Mouse (Mus musculus) heart, postnatal 36 days (tissue): Measurements from ENCODE around the gene Tmc1. TPM values are rescaled to one million over a fixed set of nuclear protein-coding genes. Genes with fewer than 3 reads are reported as not detected.

Source experiments
- DNase-seq, 2 experiments: peaks; one replicate each; pipeline ENCODE4 v3.0.0; 2021 to 2022
- intact Hi-C: fragments of 180-260 bp; cut with DNase I; formaldehyde crosslinking; loops from one replicate; pipeline ENCODE4 v1.15.1; 2025
- total RNA-seq, 2 experiments: library from RNA; stranded (reverse); gene quantifications; 2 replicates each; pipeline ENCODE4 v1.2.3; 2021

Tmc1 gene
- total RNA-seq, 2 experiments from 2014 or later = not detected

DNA sequence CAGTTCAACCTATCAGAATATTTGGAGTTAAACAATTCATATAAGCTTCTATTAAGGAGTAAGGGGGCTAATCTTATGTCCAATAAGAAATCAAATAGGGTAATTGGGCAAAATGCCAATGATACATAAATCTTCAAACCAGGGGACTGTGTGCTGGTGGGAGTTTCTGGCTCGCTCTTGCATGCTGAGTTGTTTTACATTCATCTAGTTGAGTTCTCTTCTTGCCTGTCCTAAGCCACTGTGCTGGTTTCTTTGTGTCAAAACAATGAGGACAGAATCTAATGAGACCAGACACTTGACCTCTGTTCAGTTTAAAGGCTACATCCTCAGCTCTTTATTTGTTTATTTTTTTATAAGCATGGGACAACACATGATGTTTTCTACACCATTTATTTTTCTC lies 119.1 kb downstream of the Tmc1 start:
- no peak for DNase-seq
- intact Hi-C loops = no loop called here

DNA sequence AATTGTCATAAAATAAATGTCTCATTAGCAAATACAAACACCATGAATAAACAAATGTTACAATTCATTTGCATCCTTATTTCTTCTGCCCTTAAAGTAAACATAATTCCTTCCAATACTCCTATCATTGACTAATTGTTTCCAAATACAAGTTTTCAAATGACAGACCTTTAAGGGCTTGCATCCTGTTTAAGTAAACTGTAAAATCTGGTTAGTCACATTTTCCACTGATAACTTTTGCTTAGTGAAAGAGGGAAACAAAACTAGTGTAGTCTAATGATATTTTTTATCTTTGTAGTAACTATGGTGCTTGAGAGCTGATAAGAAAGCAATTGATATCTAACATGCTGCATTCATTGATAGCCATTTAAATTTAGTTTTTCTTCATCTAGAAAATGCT lies 154.5 kb downstream of the Tmc1 start:
- intact Hi-C loops = loop anchor here (5.0 kb wide), 1 partner anchor 713 kb away; no protein-coding TSS in a partner anchor
- DNase-seq = no peak

DNA sequence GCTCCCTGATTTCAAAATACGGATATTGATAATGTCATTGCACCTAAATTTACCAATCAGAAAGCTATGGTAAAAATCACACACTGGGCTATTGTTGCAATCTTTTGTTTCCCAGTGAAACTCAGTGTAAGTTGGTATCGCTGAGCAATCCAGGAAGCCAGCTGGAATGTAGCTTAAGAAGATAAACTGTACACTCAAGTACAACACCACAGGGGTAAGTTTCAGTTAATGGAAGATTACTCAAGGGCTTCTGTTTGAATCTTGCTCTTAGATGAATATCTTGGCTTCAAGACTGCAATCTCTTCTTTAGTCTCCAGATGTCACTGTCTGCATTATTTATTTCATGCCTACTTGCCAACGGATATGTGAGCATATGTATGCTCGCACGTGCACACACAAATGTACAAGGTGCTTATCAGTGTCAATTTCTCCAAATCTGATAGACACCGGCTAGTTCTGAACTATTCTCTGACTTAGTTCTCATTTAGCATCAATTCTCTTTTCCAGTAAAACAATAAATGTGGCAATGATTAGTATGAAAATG lies 156.4 kb downstream of the Tmc1 start:
- intact Hi-C loops = loop anchor here (2.0 to 5.0 kb wide), 2 partner anchors 715 to 765 kb away; no protein-coding TSS in a partner anchor

DNA sequence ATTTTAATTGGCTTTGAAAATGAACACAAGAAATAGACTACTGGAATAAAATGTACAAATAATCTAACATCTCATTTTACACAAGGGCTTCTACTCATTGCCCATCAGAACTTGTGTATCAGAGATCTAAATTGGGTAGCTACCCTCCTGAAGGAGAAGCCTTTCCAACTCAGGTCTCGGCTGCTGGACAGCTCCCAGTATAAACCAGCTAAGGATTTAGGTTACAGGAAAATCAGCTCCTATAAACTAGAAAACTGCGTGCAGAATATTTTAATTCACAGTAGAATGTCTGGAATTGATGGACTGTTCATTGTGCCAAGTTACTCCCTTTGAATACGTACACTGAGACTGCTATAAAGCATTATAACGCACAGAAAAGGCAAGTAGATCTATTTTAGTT lies 158.0 kb downstream of the Tmc1 start:
- no peak for DNase-seq

More for the DNA sequence above, 156.4 kb downstream of the Tmc1 start:
- no peak for DNase-seq

DNA sequence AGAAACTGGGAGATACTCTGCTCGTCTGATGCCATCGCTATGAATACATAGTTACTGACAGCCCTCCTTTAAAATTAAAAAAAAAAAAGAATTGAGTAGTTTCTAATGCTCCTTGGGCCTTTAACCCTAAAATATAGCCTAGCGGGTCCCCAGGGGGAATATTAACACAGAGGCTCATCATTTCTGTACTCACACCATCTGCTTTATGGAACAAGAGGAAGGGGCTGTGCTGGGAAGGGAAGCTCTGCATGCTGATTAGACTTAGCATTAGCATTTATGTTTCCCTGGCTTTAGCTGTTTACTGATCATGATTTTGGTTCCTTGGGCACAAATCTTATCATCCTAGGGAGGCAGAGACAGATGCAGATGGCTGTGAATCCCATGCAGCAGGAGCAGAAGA lies 159.0 kb downstream of the Tmc1 start:
- no peak for DNase-seq
- intact Hi-C loops = loop anchor here (5.0 kb wide), 1 partner anchor 717 kb away; no protein-coding TSS in a partner anchor

More for the DNA sequence above, 158.0 kb downstream of the Tmc1 start:
- intact Hi-C loops = loop anchor here (2.0 to 5.0 kb wide), 2 partner anchors 716 to 767 kb away; no protein-coding TSS in a partner anchor

DNA sequence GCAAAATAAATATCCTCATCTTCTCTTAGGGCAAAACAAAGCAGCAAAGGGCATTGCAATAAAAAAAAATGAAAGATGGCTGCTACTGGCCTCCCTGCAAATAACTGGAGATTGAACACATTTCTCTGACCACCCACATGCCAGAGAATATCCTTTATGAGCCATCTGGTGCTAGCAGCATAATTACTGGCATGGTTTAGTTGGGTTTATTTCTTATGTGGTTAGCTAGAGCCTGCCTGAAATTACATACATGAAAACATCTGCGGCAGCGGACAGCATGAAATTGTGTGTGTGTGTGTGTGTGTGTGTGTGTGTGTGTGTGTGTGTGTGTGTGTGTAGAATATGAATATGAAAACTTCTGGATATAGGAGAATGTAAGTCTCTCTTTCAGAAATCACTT lies 161.2 kb downstream of the Tmc1 start:
- no peak for DNase-seq
- intact Hi-C loops = no loop called here

DNA sequence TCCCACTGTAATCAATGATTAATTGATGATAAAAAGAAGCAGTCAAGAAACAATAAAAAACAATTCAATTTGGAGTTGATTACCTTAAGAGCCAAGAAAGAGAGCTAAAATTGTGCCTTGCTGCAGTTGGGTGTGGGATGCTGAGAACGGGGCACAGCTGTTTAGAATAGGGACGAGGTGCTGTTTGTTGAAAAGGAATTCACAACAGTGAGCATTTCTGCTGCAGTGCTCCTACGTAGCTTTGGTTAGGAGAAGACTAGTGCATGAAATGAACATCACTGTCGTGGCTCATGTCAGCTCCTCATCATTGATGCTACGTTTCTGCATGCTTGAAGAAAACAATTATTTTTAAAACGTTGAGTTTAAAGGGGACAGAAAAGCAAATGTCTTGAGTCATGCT lies 166.7 kb downstream of the Tmc1 start:
- DNase-seq = no peak
- intact Hi-C loops = no loop called here

DNA sequence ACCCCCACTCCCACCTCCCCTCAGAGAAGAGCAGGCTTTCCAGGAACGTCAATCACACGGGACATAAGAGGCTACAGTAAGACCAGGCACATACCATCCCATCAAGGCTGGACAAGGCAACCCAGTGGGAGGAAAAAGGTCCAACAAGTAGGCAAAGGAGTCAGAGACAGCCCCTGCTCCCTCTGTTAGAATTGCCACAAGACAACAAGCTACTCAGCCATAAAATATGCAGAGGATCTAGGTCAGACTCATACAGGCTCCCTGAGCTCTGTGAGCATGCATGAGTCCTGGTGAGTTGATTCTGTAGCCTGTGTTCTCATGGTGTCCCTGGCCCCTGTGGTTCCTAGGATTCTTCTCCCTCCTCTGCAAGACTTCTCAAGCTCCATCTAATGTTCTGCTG lies 178.3 kb downstream of the Tmc1 start:
- intact Hi-C loops = no loop called here
- DNase-seq = no peak

DNA sequence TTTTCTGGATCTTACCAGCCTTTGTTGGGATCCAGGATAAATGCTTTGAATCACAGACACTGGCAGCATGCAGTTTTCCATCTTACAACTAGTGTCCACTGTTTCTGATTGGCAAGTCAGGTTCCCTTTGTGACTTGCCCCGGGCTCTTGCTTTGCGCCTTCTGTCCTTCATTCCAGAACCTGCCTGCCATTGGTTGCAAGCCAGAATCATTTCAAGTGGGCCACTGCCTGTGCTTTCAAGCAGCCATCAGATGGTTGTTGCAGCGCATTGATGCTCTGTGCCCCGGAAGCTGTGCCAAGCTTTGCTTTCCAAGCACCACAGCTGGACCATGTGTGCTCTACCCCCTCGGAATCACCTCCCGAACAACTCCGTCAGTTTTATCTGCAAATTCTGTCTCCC lies 180.1 kb downstream of the Tmc1 start:
- intact Hi-C loops = no loop called here

DNA sequence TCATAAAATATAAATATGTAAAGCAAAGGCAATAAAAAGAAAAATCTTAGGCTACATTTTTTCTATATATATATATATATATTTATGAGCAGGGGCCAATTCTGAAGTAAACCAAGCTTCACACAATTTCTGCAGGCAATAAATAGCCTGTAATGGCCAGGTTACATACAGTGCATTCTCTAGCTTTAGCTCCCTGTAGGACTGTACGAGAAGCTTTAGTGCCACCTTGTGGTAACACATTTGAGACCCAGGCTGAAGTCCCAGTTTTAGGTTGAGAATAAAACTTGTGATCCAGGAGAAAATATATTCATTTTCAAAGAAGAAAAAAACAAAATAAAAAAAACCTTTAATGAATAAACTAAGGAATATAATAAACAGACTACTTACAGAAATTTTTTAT lies 189.8 kb downstream of the Tmc1 start:
- intact Hi-C loops = loop anchor here (10.0 kb wide), 2 partner anchors 319 to 399 kb away; no protein-coding TSS in a partner anchor
- peak in 1 of 2 experiments; percentile 3 for DNase-seq

More for the DNA sequence above, 180.1 kb downstream of the Tmc1 start:
- DNase-seq = no peak

DNA sequence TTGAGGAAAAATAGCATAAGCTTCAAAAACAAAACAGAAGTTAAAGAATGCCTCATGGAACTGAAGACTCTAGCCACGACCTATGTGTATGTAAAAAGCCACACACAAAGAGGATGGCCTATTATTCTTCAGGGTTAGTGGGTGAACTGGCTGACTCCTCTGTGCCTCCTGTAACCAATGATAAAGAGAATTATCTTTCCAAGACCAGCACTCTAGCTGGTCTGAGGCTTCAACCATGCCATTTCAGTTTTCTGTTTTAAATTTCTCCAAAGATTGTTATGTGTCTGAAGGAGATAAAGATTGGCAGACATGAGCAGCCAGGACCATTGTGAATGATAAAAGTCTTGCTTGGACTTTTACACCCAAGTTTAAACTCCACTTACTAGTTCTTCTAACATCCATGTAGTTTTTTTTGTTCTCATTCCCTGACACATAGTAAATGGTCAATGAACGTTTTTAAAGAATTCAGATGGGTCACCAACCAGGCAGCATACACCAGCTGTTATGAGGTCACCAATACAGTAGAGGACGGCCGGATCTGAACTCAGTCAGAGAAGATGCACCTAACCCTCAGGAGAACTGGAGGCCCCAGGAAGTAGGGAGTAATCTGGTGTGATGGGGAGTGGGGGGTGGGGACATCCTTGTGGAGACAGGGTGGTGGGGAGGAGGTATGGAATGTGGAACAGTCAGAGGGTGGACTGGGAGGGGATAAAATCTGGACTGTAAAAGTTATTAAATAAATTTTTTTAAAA lies 192.2 kb downstream of the Tmc1 start:
- DNase-seq = no peak
- intact Hi-C loops = loop anchor here (10.0 kb wide), 2 partner anchors 317 to 397 kb away; no protein-coding TSS in a partner anchor

DNA sequence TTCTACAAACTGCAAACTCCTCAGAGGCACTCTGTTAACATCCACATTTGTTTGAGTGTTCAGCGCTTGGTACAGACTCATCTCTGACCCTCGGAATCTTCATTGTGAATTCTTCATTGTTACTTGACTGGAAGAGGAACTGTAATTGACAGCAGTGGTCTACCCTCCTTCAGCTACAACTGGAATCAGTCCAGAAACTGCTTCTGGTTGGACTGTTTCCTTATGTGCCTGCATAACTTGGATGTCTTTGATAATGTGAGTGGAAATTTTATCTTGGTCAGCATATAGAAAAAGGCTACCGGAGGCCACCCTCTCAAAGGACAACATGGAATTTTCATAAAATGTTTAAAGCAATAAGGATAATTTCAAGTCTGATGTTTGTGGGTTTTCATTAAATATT lies 192.9 kb downstream of the Tmc1 start:
- intact Hi-C loops = loop anchor here (10.0 kb wide), 2 partner anchors 316 to 396 kb away; no protein-coding TSS in a partner anchor
- no peak for DNase-seq

DNA sequence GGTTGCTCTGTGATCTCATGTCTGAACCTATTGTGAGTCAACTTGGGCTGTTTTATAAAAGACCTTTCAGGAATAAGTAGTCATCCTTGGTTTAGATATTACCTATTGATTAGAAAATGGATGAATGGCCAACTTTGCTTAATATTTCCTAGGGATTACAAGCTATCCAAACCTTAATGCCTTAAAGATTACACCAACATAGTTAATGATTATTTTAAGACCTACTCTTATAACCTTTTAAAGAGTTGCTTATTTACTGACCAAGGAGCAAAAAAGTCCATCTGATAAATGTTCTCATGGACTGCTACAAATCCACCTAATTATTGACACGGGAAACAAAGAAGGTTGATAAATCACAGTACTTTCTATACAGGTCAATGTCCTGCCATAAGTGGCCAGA lies 209.4 kb downstream of the Tmc1 start:
- intact Hi-C loops = no loop called here
- DNase-seq = no peak

Other genes with a start within 250 kb of the Tmc1 start
- under 1 TPM; 0.22 TPM for gene Aldh1a7, start 226.6 kb downstream of the Tmc1 start, total RNA-seq